ENCODE assay signal across 8 mouse cellular contexts in genomic region chr17:35236390-35236746, GRCm38 (mm10). TPM values are rescaled to one million over a fixed set of nuclear protein-coding genes. Genes with fewer than 3 reads are reported as not detected.
DNase-seq lines count a peak whose midpoint lies in the region; ATAC-seq lines count a peak whose summit lies in the region.

No protein-coding gene starts in this region.

- peak overlapping the region; percentile 97 for H3K27ac ChIP-seq in embryonic facial prominence, embryonic 12.5 days
- H3K27ac ChIP-seq in limb, embryonic 10.5 days = peak overlapping the region; percentile 96
- peak overlapping the region; percentile 95 for H3K27ac ChIP-seq in midbrain, embryonic 12.5 days (replicated peaks)

- ATAC-seq in embryonic facial prominence, embryonic 12.5 days (ENCODE audit: insufficient number of reproducible peaks, insufficient read depth, low FRiP score, low TSS enrichment) = peak; percentile 70
- ATAC-seq in midbrain, embryonic 12.5 days (ENCODE audit: low FRiP score, low read depth) = peak; percentile 75

- no peaks in the 10 kb centered on the region for H3K27me3 ChIP-seq in embryonic facial prominence, embryonic 12.5 days
- H3K27me3 ChIP-seq in limb, embryonic 10.5 days (ENCODE audit: low read depth, poor library complexity, severe bottlenecking) = no peaks in the 10 kb centered on the region
- H3K27me3 ChIP-seq in midbrain, embryonic 12.5 days = no peaks in the 10 kb centered on the region

- H3K36me3 ChIP-seq in embryonic facial prominence, embryonic 12.5 days = no peaks in the 10 kb centered on the region
- H3K36me3 ChIP-seq in limb, embryonic 10.5 days = peaks cover 22% of the 10 kb centered on the region
- H3K36me3 ChIP-seq in midbrain, embryonic 12.5 days = peaks cover 11% of the 10 kb centered on the region; the same call in 1 of the 2 replicates

- peak; percentile 81 for DNase-seq in 3134 (ENCODE audit: extremely low read depth, insufficient read length, low spot score)
- peak; percentile 97 to 98 for DNase-seq in adrenal gland, postnatal 36 days
- DNase-seq in heart, adult 18-20 months = peak; percentile 95 to 99
- DNase-seq in kidney, adult 18-20 months = peak; percentile 98
- peak; percentile 99 for DNase-seq in limb, embryonic 10.5 days (ENCODE audit: low spot score)
- DNase-seq in skeletal muscle tissue, adult 2 months (ENCODE audit: low read depth, low spot score) = peak; percentile 84

- H3K9ac ChIP-seq in embryonic facial prominence, embryonic 12.5 days = no peak overlapping the region
- peak overlapping the region; percentile 86 for H3K9ac ChIP-seq in midbrain, embryonic 12.5 days (replicated peaks)

- H3K4me3 ChIP-seq in embryonic facial prominence, embryonic 12.5 days = peak overlapping the region; percentile 59
- peak overlapping the region; percentile 66 for H3K4me3 ChIP-seq in limb, embryonic 10.5 days
- peak overlapping the region; percentile 66 for H3K4me3 ChIP-seq in midbrain, embryonic 12.5 days

- peaks cover 39% of the 10 kb centered on the region; the same call in 1 of the 2 replicates for H3K4me1 ChIP-seq in embryonic facial prominence, embryonic 12.5 days
- H3K4me1 ChIP-seq in limb, embryonic 10.5 days = peaks cover 42% of the 10 kb centered on the region
- H3K4me1 ChIP-seq in midbrain, embryonic 12.5 days = peaks cover 38% of the 10 kb centered on the region

- H3K9me3 ChIP-seq in embryonic facial prominence, embryonic 12.5 days = no peaks in the 10 kb centered on the region
- no peaks in the 10 kb centered on the region for H3K9me3 ChIP-seq in limb, embryonic 10.5 days (replicated peaks)
- H3K9me3 ChIP-seq in midbrain, embryonic 12.5 days = no peaks in the 10 kb centered on the region

- WGBS in embryonic facial prominence, embryonic 12.5 days = under 1% methylated on average over 18 of the region's 18 CpGs
- 2% methylated on average over 18 of the region's 18 CpGs for WGBS in limb, embryonic 10.5 days
- WGBS in midbrain, embryonic 12.5 days = under 1% methylated on average over 18 of the region's 18 CpGs

- peak overlapping the region; percentile 85 for H3K4me2 ChIP-seq in embryonic facial prominence, embryonic 12.5 days (replicated peaks)
- H3K4me2 ChIP-seq in midbrain, embryonic 12.5 days (replicated peaks) = peak overlapping the region; percentile 86

RNA-seq across cellular contexts. Expression of gene Nfkbil1, which starts 0.8 kb away (rescaled TPM):
- 10 to 100 TPM; 15.5 to 20.1 TPM for total RNA-seq in adrenal gland, postnatal 36 days (2021)
- 13.0 and 13.3 TPM in 2 replicates for polyA plus RNA-seq in embryonic facial prominence, embryonic 12.5 days (2016; fragmentation: Nextera tagmentation; extraction: Ambion mirVana)
- 1 to 10 TPM; 8.2 to 8.3 TPM for total RNA-seq in heart, adult 18-20 months (2021)
- polyA plus RNA-seq in limb, embryonic 10.5 days (2016; fragmentation: Nextera tagmentation; extraction: Ambion mirVana) = 10.7 and 12.1 TPM in 2 replicates
- polyA plus RNA-seq in midbrain, embryonic 12.5 days (2016; fragmentation: Nextera tagmentation; extraction: Ambion mirVana) = 10.9 and 11.4 TPM in 2 replicates

RNA-seq across cellular contexts. Expression of gene Atp6v1g2, which starts 2.9 kb away (rescaled TPM):
- total RNA-seq in adrenal gland, postnatal 36 days (2021) = 1 to 10 TPM; 4.8 to 6.7 TPM
- polyA plus RNA-seq in embryonic facial prominence, embryonic 12.5 days (2016; fragmentation: Nextera tagmentation; extraction: Ambion mirVana) = 4.5 and 5.5 TPM in 2 replicates
- total RNA-seq in heart, adult 18-20 months (2021) = 1 to 10 TPM; 2.1 to 2.3 TPM
- 4.5 and 5.2 TPM in 2 replicates for polyA plus RNA-seq in limb, embryonic 10.5 days (2016; fragmentation: Nextera tagmentation; extraction: Ambion mirVana)
- polyA plus RNA-seq in midbrain, embryonic 12.5 days (2016; fragmentation: Nextera tagmentation; extraction: Ambion mirVana) = 18.8 and 19.6 TPM in 2 replicates

RNA-seq across cellular contexts. Expression of gene Ddx39b, which starts 5.2 kb away (rescaled TPM):
- 100 to 1,000 TPM; 199 to 225 TPM for total RNA-seq in adrenal gland, postnatal 36 days (2021)
- 572 and 587 TPM in 2 replicates for polyA plus RNA-seq in embryonic facial prominence, embryonic 12.5 days (2016; fragmentation: Nextera tagmentation; extraction: Ambion mirVana)
- total RNA-seq in heart, adult 18-20 months (2021) = 10 to 100 TPM; 77.3 to 83.1 TPM
- polyA plus RNA-seq in limb, embryonic 10.5 days (2016; fragmentation: Nextera tagmentation; extraction: Ambion mirVana) = 749 and 792 TPM in 2 replicates
- polyA plus RNA-seq in midbrain, embryonic 12.5 days (2016; fragmentation: Nextera tagmentation; extraction: Ambion mirVana) = 565 and 579 TPM in 2 replicates

RNA-seq across cellular contexts. Expression of gene Gm16181, which starts 15.7 kb away (rescaled TPM):
- total RNA-seq in adrenal gland, postnatal 36 days (2021) = not detected
- polyA plus RNA-seq in embryonic facial prominence, embryonic 12.5 days (2016; fragmentation: Nextera tagmentation; extraction: Ambion mirVana) = 1.0 TPM in 1 of 2 replicates, not detected in the other
- not detected for total RNA-seq in heart, adult 18-20 months (2021)
- 0.30 and 0.33 TPM in 2 replicates for polyA plus RNA-seq in limb, embryonic 10.5 days (2016; fragmentation: Nextera tagmentation; extraction: Ambion mirVana)
- polyA plus RNA-seq in midbrain, embryonic 12.5 days (2016; fragmentation: Nextera tagmentation; extraction: Ambion mirVana) = 0.38 TPM in 1 of 2 replicates, not detected in the other

RNA-seq across cellular contexts. Expression of gene H2-D1, which starts 26.2 kb away (rescaled TPM):
- total RNA-seq in adrenal gland, postnatal 36 days (2021) = 100 to 1,000 TPM; 170 to 266 TPM
- polyA plus RNA-seq in embryonic facial prominence, embryonic 12.5 days (2016; fragmentation: Nextera tagmentation; extraction: Ambion mirVana) = 20.8 and 21.5 TPM in 2 replicates
- total RNA-seq in heart, adult 18-20 months (2021) = 100 to 1,000 TPM; 164 to 263 TPM
- 21.4 and 23.1 TPM in 2 replicates for polyA plus RNA-seq in limb, embryonic 10.5 days (2016; fragmentation: Nextera tagmentation; extraction: Ambion mirVana)
- polyA plus RNA-seq in midbrain, embryonic 12.5 days (2016; fragmentation: Nextera tagmentation; extraction: Ambion mirVana) = 45.5 and 47.8 TPM in 2 replicates

Comparison
In these comparisons a context has a peak if more than half of its experiments do, and no peak if none do; other contexts are left out.
1. Peak in every context shown above with its lines: DNase-seq, ATAC-seq, H3K4me3 ChIP-seq and H3K27ac ChIP-seq.